Mouse (Mus musculus) C2C12 (cell line): ENCODE measurements at regions not wholly inside any gene's neighbourhood (a gene's known extent, or its start where the extent isn't known, plus 50 kb on each side); places are given as distances from the start of the nearest gene placed in this dataset.

Experiments used
- H3K27me3 ChIP-seq: one replicate; pipeline ENCODE4 v1.6.1; 2011; ENCODE audit not compliant: control insufficient read depth, insufficient read depth, insufficient read length
- H3K36me3 ChIP-seq: one replicate; pipeline ENCODE4 v1.6.1; 2011; ENCODE audit not compliant: control insufficient read depth, insufficient read depth
- H3K4me3 ChIP-seq: one replicate; pipeline ENCODE4 v1.5.1; 2011; ENCODE audit warnings: mild to moderate bottlenecking, control low read depth; ENCODE audit not compliant: poor library complexity, insufficient read depth, severe bottlenecking
- H3K79me2 ChIP-seq: one replicate; pipeline ENCODE4 v1.6.1; 2011; ENCODE audit not compliant: control insufficient read depth, insufficient read depth
- H3K79me3 ChIP-seq: one replicate; pipeline ENCODE4 v1.6.1; 2011; ENCODE audit warnings: low read depth, control low read depth
- H3ac ChIP-seq: one replicate; pipeline ENCODE3; 2011; ENCODE audit warnings: low read depth; ENCODE audit not compliant: control insufficient read depth, insufficient read length
- CEBPB ChIP-seq: IDR thresholded peaks from one replicate; pipeline ENCODE4 v1.6.1; 2011; ENCODE audit warnings: low read depth, mild to moderate bottlenecking, control low read depth, moderate library complexity
- CTCF ChIP-seq: IDR thresholded peaks from one replicate; pipeline ENCODE4 v1.5.1; 2011; ENCODE audit not compliant: control insufficient read depth, insufficient read depth, insufficient read length
- FOSL1 ChIP-seq: IDR thresholded peaks from one replicate; pipeline ENCODE4 v1.8.0; 2011; ENCODE audit warnings: mild to moderate bottlenecking, low read length; ENCODE audit not compliant: poor library complexity, insufficient read depth, severe bottlenecking
- MAX ChIP-seq: IDR thresholded peaks from one replicate; pipeline ENCODE4 v1.6.1; 2011; ENCODE audit warnings: mild to moderate bottlenecking, control low read depth
- MYOD1 ChIP-seq: IDR thresholded peaks from one replicate; pipeline ENCODE4 v1.6.1; 2011; ENCODE audit warnings: low read depth; ENCODE audit not compliant: control insufficient read depth, insufficient read length
- MYOG ChIP-seq: IDR thresholded peaks from one replicate; pipeline ENCODE4 v1.6.1; 2011; ENCODE audit not compliant: control insufficient read depth, insufficient read length; ENCODE audit errors: extremely low read depth
- USF1 ChIP-seq: IDR thresholded peaks from one replicate; pipeline ENCODE4 v1.6.1; 2011; ENCODE audit warnings: low read depth, mild to moderate bottlenecking, control low read depth, moderate library complexity

GRCm38 (mm10) chr1:186228396-186228795 lies 111.3 kb upstream of the Lyplal1 start:
- Histone ChIP-seq H3ac (no peak overlapping the region), H3K27me3 (no peaks in the 10 kb centered on the region), H3K79me3 (no peaks in the 10 kb centered on the region), H3K79me2 (no peaks in the 10 kb centered on the region), H3K4me3 (no peak overlapping the region), H3K36me3 (no peaks in the 10 kb centered on the region)
- TF ChIP-seq MYOD1 (no peak), MAX (no peak), FOSL1 (no peak), CTCF (no peak), CEBPB (no peak), USF1 (no peak), MYOG (no peak)

DNA sequence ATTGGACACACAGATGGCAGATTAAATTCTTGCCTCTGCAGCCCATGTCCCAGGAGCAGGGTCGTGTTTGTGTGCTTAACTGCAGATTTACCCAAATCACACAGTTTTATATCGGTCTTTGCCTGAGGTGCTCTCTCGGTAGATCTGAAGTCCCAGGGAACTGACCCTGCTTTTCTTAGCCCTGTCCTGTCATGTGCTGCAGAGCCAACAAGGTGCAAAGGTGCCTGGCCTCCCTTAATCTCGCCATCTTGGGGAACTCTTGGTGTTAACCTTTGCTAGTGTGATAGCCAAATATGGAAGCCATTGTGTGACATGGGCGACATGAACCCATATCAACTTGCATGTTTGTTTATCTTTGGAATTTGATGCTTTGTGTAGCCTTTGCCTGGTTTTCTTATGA lies 107.1 kb upstream of the Lyplal1 start:
- no peaks in the 10 kb centered on the region for H3K27me3 ChIP-seq
- H3K4me3 ChIP-seq = no peak overlapping the region
- no peaks in the 10 kb centered on the region for H3K79me3 ChIP-seq
- TF ChIP-seq MYOD1 = no peak
- no peak for TF ChIP-seq USF1
- TF ChIP-seq CEBPB = no peak
- TF ChIP-seq CTCF = no peak
- TF ChIP-seq MYOG = no peak
- no peak for TF ChIP-seq FOSL1
- no peak for TF ChIP-seq MAX
- no peaks in the 10 kb centered on the region for H3K36me3 ChIP-seq
- H3ac ChIP-seq = no peak overlapping the region
- no peaks in the 10 kb centered on the region for H3K79me2 ChIP-seq

GRCm38 (mm10) chr1:186223417-186223816 lies 106.3 kb upstream of the Lyplal1 start:
- Histone ChIP-seq H3K79me3 (no peaks in the 10 kb centered on the region), H3K79me2 (no peaks in the 10 kb centered on the region), H3K36me3 (no peaks in the 10 kb centered on the region), H3K27me3 (no peaks in the 10 kb centered on the region), H3K4me3 (no peak overlapping the region), H3ac (no peak overlapping the region)
- TF ChIP-seq MYOG = no peak
- no peak for TF ChIP-seq FOSL1
- no peak for TF ChIP-seq CEBPB
- TF ChIP-seq CTCF = no peak
- TF ChIP-seq MAX = no peak
- no peak for TF ChIP-seq USF1
- no peak for TF ChIP-seq MYOD1

DNA sequence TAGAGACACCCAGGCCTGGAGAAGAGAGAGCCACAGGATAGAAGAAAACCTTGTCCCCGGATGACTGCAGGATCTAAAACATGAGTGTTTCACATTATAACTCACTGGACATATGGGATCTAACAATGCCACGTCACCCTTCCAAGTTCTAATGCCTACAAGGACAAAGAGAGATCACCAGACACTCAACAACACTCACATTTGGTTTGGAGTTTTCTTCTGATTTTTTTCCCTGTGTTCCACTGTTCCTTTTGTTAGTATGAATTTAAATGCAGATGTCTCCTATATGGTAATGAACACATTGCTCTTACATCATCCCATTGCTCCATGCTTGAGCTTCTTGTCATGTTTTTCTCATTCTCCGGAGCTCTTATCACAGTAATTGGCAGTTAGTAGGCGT lies 101.9 kb upstream of the Lyplal1 start:
- H3ac ChIP-seq = no peak overlapping the region
- H3K79me3 ChIP-seq = no peaks in the 10 kb centered on the region
- no peak overlapping the region for H3K4me3 ChIP-seq
- H3K79me2 ChIP-seq = no peaks in the 10 kb centered on the region
- no peak for TF ChIP-seq USF1
- TF ChIP-seq CEBPB = no peak
- no peak for TF ChIP-seq CTCF
- TF ChIP-seq MAX = no peak
- TF ChIP-seq MYOG = no peak
- no peak for TF ChIP-seq MYOD1
- no peak for TF ChIP-seq FOSL1
- no peaks in the 10 kb centered on the region for H3K36me3 ChIP-seq
- no peaks in the 10 kb centered on the region for H3K27me3 ChIP-seq

- Histone ChIP-seq H3ac (no peak overlapping the region), H3K79me2 (no peaks in the 10 kb centered on the region), H3K4me3 (no peak overlapping the region), H3K36me3 (no peaks in the 10 kb centered on the region), H3K27me3 (no peaks in the 10 kb centered on the region), H3K79me3 (no peaks in the 10 kb centered on the region)
- TF ChIP-seq FOSL1 (no peak), CEBPB (no peak), USF1 (no peak), MYOD1 (no peak), MAX (no peak), MYOG (no peak), CTCF (no peak)
These were observed 100.1 kb upstream of the Lyplal1 start for GRCm38 (mm10) chr1:186217198-186217597.

DNA sequence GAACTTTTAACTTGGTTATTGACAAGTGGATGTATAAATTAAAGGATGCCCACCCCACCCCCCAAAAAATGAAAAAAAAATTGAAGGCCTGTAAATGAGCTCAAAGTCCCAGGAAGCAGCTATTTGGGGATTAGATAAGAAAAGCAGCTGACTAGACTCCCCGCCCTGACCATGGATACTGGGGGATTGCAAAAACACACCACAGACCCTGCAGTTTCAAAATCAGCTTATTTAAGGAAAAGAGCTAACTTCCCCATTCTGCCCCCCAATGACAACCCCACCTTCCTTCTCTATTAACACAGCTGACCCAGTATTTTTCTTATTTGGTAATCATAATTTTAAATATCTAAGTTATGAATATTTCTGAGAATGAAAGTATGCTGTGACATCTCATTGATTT lies 87.0 kb upstream of the Lyplal1 start:
- Histone ChIP-seq H3K27me3 (no peaks in the 10 kb centered on the region), H3ac (no peak overlapping the region)
- TF ChIP-seq FOSL1 (no peak), MAX (no peak), USF1 (no peak), MYOD1 (no peak), MYOG (no peak), CTCF (no peak), CEBPB (no peak)

More for the DNA sequence above, 87.0 kb upstream of the Lyplal1 start:
- no peaks in the 10 kb centered on the region for H3K79me3 ChIP-seq
- H3K79me2 ChIP-seq = no peaks in the 10 kb centered on the region
- no peak overlapping the region for H3K4me3 ChIP-seq
- no peaks in the 10 kb centered on the region for H3K36me3 ChIP-seq
